Mouse (Mus musculus) CD4-positive, CD25-positive, alpha-beta regulatory T cell, adult 2 months (primary cell): ENCODE data around the gene Flot1.
A peak's percentile ranks its signal among the peaks of the same experiment; 100 is the strongest.

Experiments used
- DNase-seq: peaks from one replicate; pipeline ENCODE4 v3.0.0-alpha.2; 2012; ENCODE audit warnings: low read depth, low spot score

Flot1 gene

DNA sequence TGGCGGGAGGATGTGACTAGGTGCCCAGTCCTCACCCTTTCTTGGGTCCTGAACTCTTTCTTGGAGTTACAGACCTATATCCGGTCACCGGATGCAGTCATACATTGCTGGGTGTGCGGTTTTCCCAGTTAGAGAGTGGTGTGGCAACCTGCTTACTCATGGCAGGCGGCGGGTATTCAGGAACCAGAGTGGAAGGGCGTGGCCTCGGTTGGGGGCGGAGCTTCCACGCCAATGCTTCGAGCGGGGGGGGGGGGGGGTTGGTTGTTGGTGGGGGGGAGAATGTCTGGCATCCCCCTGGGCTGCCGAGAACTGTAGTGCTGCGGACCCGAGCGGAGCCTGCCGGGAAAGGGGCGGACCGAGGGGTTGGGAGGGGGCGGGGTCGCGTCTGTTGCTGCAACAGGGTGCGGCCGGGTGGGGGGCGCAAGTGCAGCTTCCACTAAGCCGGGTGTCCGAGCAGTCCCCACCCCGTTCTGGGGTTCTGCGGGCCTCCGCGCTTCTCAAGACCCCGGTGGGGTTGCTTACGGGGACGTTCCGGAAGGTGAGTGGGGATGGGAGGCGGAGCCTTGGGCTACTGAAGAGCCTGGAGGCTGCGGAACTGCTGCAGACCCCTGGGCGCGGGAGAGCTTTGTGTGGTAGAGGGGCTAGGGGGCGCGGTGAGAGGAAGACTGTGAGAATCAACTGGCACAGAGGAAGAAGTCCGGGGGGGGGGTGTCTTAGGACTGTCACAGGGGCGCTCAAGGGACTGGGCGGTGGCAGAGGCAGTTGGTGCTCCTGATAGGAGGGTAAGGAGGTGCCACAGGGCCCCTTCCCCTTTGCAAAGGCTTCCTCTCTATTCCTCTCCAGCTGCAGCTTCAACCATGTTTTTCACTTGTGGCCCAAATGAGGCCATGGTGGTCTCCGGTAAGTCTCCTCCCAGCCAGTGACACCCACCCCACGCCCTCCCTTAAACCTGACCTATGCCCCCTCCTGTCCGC, at the start of gene Flot1:
Flot1 (plus strand) TSS at position 267 of the 974 bp plus-strand sequence.
- DNase-seq, result peak; percentile 86

GRCm38 (mm10) chr17:35776811-35777609, 46.0 kb upstream of the Flot1 start:
- DNase-seq, result peak; percentile 61

- no peak for DNase-seq
These were observed 44.1 kb upstream of the Flot1 start for GRCm38 (mm10) chr17:35778965-35779364.

DNA sequence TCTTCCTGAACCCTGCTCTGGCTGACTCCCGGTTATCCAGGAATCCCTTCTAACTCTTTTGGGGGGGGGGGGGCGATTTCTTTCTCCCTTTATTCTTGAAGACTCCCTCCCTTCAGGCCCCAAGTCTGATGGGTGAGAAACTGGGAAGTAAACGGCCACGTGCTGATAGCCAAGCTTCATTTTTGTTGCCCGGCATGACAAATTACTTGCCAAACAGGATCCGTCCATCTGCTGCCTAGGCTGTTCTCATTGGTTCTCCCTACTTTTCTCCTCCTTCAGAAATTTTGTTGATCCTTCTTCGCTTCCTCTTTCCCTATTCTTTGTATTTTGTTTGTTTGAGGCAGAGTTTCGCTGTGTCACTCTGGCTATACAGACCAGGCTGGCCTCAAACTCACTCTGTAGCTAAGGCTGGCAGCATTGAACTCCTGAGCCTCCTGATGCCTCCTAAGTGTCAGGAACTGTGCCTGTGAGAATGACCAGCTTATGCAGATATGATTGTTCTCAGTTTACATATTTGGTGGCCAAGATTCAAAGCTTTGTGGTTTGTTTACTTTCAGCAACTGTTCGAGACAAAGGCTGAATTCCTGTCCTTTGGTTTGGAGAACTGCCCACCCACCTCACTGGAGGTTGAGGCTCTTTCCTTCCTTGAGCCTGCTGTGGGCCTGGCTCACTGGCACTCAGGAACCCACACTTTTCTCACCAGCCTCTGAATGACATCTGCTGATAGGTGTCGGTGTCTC, 43.4 kb upstream of the Flot1 start:
- no peak for DNase-seq

DNA sequence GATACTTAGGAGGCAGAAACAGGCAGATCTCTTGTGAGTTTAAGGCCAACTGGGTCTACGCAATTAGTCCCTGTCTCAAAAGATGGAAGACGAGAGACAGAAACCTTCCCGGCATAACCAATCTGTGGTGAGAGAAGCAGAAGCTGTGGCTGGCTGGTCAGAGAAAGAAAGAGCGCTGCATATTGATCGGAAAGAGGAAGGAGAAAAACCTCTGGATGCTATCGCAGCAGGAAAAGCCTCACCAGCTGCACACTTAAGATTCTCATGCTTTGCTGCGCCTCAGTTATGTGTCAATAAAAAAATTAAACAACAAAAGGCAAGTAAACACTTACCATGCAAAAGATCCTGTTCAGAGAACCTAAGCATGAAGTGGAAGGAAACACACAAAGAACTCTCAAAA, 42.7 kb upstream of the Flot1 start:
- no peak for DNase-seq

DNA sequence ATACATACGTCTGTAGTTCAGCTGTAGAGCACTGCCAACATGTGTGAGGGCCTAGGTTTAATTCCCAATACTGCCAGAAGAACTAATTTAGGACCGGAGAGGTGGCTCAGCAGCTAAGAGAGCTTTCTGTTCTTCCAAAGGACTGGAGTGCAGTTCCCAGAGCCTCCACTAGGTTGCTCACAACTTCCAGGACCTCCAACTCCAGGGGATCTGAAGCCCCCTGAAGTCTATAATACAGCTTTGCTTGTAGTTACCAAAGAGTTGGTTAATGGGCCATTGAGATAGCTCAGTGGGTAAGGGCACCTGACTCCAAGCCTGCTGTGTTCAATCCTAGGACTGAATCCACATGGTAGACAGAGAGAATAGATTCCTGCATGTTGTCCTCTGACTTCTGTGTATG, 40.6 kb upstream of the Flot1 start:
- peak; percentile 47 for DNase-seq

DNA sequence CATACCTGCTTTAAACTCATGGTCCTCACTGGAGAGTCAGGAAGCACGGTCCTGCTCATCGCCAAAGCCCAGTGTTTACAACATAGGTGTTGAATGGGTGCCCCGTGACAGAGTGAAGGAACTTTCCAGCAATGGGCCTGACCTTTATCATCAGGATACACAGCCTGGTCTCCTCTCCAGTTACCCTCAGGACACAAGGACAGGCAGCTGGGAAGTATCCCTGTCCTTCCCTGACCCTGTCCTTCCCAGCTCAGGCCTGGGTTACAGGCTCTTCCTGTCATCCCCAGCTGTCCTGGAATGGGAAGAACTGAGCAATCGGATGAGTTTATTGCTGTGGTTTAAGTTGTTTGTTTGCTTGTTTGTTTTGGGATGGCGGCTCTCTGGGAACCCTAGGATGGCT, 40.1 kb upstream of the Flot1 start:
- no peak for DNase-seq

DNA sequence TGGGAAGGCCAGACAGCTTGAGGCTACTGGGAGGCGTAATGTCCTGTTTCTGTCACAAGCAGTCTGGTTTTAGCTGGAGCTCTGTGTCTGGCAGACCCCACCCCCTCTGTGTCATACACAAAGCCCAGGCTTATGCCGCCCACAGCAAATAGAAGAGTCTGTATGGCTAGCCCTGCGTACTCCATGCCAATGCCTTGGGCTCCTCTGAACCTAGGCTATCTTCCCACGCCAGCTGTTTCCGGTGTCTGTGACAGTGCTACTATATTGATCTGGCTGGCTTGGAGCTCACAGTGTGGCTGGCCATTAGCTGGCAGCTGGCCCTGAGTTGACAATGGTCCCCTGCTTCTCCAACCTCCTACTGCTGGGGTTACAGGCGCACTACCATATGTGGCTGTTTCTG, 39.1 kb upstream of the Flot1 start:
- DNase-seq, result no peak

- DNase-seq, result no peak
These were observed 37.9 kb upstream of the Flot1 start for GRCm38 (mm10) chr17:35785140-35785539.

DNA sequence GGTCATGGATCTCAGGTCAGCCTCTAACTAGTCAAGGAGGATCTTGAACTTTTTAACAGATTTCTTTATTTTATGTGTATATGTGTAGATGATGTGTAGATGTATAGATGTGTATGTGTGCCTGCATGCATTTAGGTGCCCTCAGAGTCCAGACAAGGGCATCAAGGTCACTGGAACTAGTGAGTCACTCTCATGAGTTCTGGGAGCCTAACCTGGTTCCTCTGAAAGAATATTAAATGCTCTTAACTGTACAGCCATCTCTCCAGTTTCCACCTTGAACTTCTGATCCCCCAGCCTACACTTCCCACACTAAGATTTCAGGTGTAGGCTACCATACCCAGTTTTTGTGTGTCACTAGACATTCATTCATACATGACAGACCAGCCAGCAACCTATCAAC, 35.5 kb upstream of the Flot1 start:
- DNase-seq, result no peak

DNA sequence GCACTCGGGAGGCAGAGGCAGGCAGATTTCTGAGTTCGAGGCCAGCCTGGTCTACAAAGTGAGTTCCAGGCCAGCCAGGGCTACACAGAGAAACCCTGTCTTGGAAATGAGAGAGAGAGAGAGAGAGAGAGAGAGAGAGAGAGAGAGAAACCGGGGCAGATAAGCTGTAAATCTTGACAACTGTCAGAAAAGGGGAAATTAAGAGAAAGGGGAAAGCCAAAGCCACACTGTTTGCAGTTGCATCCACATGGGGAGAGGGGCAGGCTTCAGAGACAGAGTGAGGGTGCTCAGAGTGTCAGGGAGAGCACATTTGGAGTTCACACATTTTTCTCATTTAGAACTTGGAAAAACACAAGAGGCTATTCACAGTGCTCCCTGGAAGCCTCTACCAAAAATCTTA, 35.0 kb upstream of the Flot1 start:
- DNase-seq, result no peak

- DNase-seq, result no peak
These were observed 32.1 kb upstream of the Flot1 start for GRCm38 (mm10) chr17:35790933-35791332.

DNA sequence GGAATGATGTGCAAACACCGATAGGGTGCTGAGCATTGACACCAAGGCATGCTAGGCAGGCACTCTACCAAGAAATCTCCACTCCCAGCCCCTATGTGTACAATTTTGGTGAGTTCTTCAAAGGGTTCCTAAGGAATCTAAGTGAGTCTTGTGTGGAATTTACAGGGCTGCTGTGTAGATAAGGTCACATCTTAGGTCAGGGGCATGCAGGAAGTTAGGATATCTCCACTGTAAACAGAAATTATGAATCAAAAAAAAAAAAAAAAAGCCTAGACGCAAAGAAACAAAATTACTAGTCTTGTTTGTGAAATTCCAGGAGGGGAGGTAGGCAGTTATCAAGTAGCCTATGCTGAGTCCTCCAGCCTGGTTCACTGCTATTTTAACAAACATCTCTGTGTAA, 30.2 kb upstream of the Flot1 start:
- no peak for DNase-seq

- DNase-seq, result no peak
These were observed 27.9 kb upstream of the Flot1 start for GRCm38 (mm10) chr17:35795099-35795498.

GRCm38 (mm10) chr17:35795656-35796055, 27.4 kb upstream of the Flot1 start:
- no peak for DNase-seq

DNA sequence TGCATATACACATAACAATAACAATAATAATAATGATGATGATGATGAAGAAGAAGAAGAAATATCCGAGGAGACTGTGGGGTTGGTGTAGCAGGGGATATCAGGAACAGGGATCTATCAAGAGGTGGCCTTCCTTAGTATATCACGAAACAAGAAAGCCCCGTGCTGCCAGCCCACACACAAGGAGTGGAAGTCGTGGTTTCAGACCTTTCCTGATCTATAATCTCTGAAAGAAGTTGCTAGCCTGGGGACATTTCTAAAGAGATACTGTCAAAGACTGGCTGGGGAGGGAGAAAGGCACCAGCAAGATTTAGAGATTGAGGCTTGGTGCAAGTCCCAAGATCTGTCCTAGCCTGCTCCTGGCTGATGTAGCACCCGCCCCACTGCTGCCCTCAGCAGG, 26.2 kb upstream of the Flot1 start:
- no peak for DNase-seq

DNA sequence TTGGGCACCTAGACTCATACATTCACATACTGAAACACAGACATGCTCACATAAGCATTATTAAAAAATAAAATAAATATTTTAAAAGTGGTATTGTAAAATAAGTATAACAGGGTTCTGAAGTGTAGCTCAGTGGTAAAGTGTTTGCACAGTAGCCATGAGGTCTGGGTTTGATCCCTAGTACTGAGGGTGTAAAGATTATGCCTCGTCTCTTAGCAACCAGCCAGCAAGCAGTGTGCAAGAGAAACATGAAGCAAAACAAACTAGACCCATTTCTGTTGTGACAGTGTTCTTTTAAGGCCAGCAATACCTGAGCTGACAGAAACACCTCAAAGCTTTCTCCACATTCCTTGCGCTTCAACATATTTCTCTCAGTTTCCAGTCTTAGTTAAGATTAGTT, 22.1 kb upstream of the Flot1 start:
- DNase-seq, result no peak

GRCm38 (mm10) chr17:35803020-35803419, 20.0 kb upstream of the Flot1 start:
- DNase-seq, result no peak

DNA sequence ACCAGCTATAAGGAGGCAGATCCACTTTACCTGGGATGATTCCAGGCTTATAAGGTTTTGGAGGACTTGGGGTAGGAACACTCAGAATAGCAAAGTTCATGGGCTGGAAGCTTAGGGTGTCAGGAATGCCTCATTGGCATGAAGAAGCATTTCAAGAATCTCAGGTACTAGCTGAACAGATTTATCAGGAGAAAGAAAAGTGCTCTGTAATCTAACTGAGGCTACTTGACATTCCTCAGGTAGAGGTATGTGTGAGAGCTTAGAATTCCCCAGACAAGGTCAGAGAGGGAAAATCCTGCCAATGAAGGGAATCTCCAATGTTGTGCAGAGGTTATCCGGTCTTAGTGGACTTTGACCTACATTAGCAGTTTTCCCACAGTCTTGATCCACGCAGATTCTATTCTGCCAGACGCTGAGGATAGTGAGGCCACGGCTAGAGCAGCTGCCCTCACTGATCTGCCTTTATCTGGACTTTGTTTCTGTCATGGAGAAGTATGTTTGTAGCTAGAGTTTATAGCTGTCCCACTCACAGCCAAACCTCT, 19.1 kb upstream of the Flot1 start:
- no peak for DNase-seq

DNA sequence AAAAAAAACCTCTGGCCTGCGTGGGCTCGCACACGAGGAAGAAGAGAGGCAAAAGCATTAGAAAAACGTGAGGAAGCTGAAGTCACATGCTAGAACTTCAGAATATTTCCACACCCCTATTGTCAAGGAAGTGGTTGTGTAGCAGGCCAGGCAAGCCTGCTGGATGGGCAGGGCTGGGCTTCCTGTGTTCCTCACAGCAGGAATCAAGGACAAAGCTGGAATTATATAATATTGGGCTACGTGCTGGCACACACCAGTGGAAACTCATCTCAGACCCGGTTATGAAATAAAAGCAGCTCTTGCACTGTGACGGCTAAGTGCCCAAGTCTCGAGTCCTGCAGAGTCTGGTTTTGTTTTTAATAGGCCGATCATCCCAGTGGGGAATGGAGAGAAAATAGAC, 15.0 kb upstream of the Flot1 start:
- no peak for DNase-seq

GRCm38 (mm10) chr17:35809395-35809794, 13.6 kb upstream of the Flot1 start:
- no peak for DNase-seq
